ENCODE assay signal across 10 mouse cellular contexts in the genomic region with DNA sequence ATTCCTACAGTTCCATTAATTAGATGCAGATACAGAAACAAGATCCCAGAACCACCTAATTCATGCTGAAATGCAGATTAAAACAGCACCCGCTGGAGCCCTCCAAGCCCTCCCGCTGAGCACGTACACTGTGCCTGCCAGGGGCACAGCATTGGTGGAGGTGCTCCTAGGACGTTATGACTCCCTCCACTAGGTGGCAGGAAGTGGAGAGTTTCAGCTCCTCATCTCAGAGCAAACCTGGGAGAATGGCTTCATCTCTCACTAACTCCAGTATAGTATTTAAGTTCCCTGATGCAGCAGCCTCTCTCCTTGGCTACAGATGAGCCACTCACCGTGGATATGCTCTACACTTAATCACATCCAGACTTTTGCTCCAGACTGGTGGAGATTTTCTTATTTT. TPM values are rescaled to one million over a fixed set of nuclear protein-coding genes. Genes with fewer than 3 reads are reported as not detected.
A peak's percentile ranks its signal among the peaks of the same experiment; 100 is the strongest.
DNase-seq lines count a peak whose midpoint lies in the region; ATAC-seq and TF ChIP-seq lines count a peak whose summit lies in the region.
"Had no signal": no experiment of that assay in that cellular context is flagged by ENCODE, and none has a peak within 500 bp of the region (broad histone marks: within the 10 kb centered on the region; RNA-seq: fewer than 3 reads in every experiment).

No protein-coding gene starts in this region.

- no peak for ATAC-seq in megakaryocyte, adult 5-6 weeks (ENCODE audit: poor library complexity, severe bottlenecking)
- ATAC-seq in forebrain, embryonic 11.5 days (replicated peaks; ENCODE audit: low FRiP score), result no peak
- ATAC-seq in liver, postnatal 0 days, result no peak
- ATAC-seq in activated CD4-positive, CD25-positive, alpha-beta regulatory T cell, adult 4 months, result no peak

- no peaks in the 10 kb centered on the region for H3K27me3 ChIP-seq in megakaryocyte, embryonic 14.5 days (replicated peaks)
- no peaks in the 10 kb centered on the region for H3K27me3 ChIP-seq in forebrain, embryonic 11.5 days (ENCODE audit: control insufficient read depth, insufficient read depth, low read length)
- H3K27me3 ChIP-seq in liver, postnatal 0 days (ENCODE audit: insufficient read depth, low read length), result no peaks in the 10 kb centered on the region
- H3K27me3 ChIP-seq: embryonic facial prominence, embryonic 12.5 days; limb, embryonic 15.5 days had no signal

- no peaks in the 10 kb centered on the region for H3K9me3 ChIP-seq in megakaryocyte, embryonic 14.5 days
- H3K9me3 ChIP-seq in forebrain, embryonic 11.5 days (ENCODE audit: control insufficient read depth, low read length), result no peaks in the 10 kb centered on the region
- no peaks in the 10 kb centered on the region for H3K9me3 ChIP-seq in liver, postnatal 0 days (ENCODE audit: low read length)
- H3K9me3 ChIP-seq: embryonic facial prominence, embryonic 12.5 days; limb, embryonic 15.5 days had no signal

- no peak for TF ChIP-seq EP300 in liver, postnatal 0 days (IDR thresholded peaks at IDR 0.05; ENCODE audit: low read depth)

- H3K27ac ChIP-seq in forebrain, embryonic 11.5 days (ENCODE audit: low read depth, low read length), result no peak overlapping the region
- no peak overlapping the region for H3K27ac ChIP-seq in liver, postnatal 0 days (ENCODE audit: low read depth)
- H3K27ac ChIP-seq: embryonic facial prominence, embryonic 12.5 days; limb, embryonic 15.5 days had no signal

- H3K4me3 ChIP-seq in megakaryocyte, embryonic 14.5 days (replicated peaks), result peak overlapping the region; percentile 14
- no peak overlapping the region for H3K4me3 ChIP-seq in forebrain, embryonic 11.5 days (ENCODE audit: low read depth, low read length)
- no peak overlapping the region for H3K4me3 ChIP-seq in liver, postnatal 0 days (ENCODE audit: low read depth, low read length)
- H3K4me3 ChIP-seq: embryonic facial prominence, embryonic 12.5 days; limb, embryonic 15.5 days had no signal

- peak; percentile 59 for TF ChIP-seq CTCF in liver, postnatal 0 days (IDR thresholded peaks at IDR 0.05; ENCODE audit: low read depth)

- no peaks in the 10 kb centered on the region for H3K36me3 ChIP-seq in megakaryocyte, embryonic 14.5 days (replicated peaks; ENCODE audit: low read length)
- H3K36me3 ChIP-seq in forebrain, embryonic 11.5 days (ENCODE audit: control insufficient read depth, insufficient read depth, low read length), result no peaks in the 10 kb centered on the region
- H3K36me3 ChIP-seq in liver, postnatal 0 days (replicated peaks; ENCODE audit: insufficient read depth, low read length), result no peaks in the 10 kb centered on the region
- H3K36me3 ChIP-seq: embryonic facial prominence, embryonic 12.5 days; limb, embryonic 15.5 days had no signal

- no peak overlapping the region for H3K4me2 ChIP-seq in forebrain, embryonic 11.5 days (ENCODE audit: low read depth, low read length, severe bottlenecking)
- H3K4me2 ChIP-seq in liver, postnatal 0 days (ENCODE audit: low read depth, low read length), result no peak overlapping the region
- H3K4me2 ChIP-seq: embryonic facial prominence, embryonic 12.5 days; limb, embryonic 15.5 days had no signal

- 19% methylated on average over 5 of the region's 5 CpGs for WGBS in forebrain, embryonic 11.5 days
- 16% methylated on average over 5 of the region's 5 CpGs for WGBS in liver, postnatal 0 days (ENCODE audit: insufficient replicate concordance)

- peaks cover 25% of the 10 kb centered on the region for H3K4me1 ChIP-seq in megakaryocyte, embryonic 14.5 days
- H3K4me1 ChIP-seq in forebrain, embryonic 11.5 days (replicated peaks; ENCODE audit: control insufficient read depth, insufficient read depth, low read length), result no peaks in the 10 kb centered on the region
- no peaks in the 10 kb centered on the region for H3K4me1 ChIP-seq in liver, postnatal 0 days (ENCODE audit: insufficient read depth)
- H3K4me1 ChIP-seq: embryonic facial prominence, embryonic 12.5 days; limb, embryonic 15.5 days had no signal

- no peak overlapping the region for H3K9ac ChIP-seq in forebrain, embryonic 11.5 days (ENCODE audit: low read length)
- H3K9ac ChIP-seq in liver, postnatal 0 days (replicated peaks), result no peak overlapping the region
- H3K9ac ChIP-seq: embryonic facial prominence, embryonic 12.5 days; limb, embryonic 15.5 days had no signal

- DNase-seq in brain, adult 2 months (ENCODE audit: low read depth, low spot score), result peak; percentile 73
- peak; percentile 65 for DNase-seq in forebrain, embryonic 11.5 days (ENCODE audit: low spot score)
- DNase-seq in kidney, adult 11 months, result peak; percentile 6
- DNase-seq in liver, postnatal 0 days, result peak; percentile 34
- peak; percentile 2 for DNase-seq in ovary, postnatal 14 days (ENCODE audit: low spot score)

RNA-seq across cellular contexts. Expression of a gene that starts 56.2 kb away (rescaled TPM):
- polyA plus RNA-seq in megakaryocyte, embryonic 14.5 days (2012; ENCODE audit: insufficient read depth, low replicate concordance), result not detected in 2 replicates
- not detected in 2 replicates for total RNA-seq in megakaryocyte, adult 5-6 weeks (2015)
- not detected in 2 replicates for total RNA-seq in megakaryocyte, adult 5-6 weeks (2017)
- not detected in 2 replicates for polyA plus RNA-seq in forebrain, embryonic 11.5 days (2014; fragmentation: Nextera tagmentation; extraction: Ambion mirVana)
- polyA plus RNA-seq in liver, postnatal 0 days (2015; fragmentation: Nextera tagmentation; extraction: Ambion mirVana), result 0.06 TPM in 1 of 2 replicates, not detected in the other
- polyA plus RNA-seq in activated CD4-positive, CD25-positive, alpha-beta regulatory T cell, adult 4 months (2017; shearing (Covaris generic)), result under 1 TPM in 1 of 2 experiments, not detected in 1; 0.12 TPM

Comparison
In these comparisons a context has a peak if more than half of its experiments do, and no peak if none do; other contexts are left out.
1. DNase-seq: peak in every context shown above with its lines; median percentile 73 in brain, adult 2 months; 65 in forebrain, embryonic 11.5 days; 34 in liver, postnatal 0 days; 6 in kidney, adult 11 months; 2 in ovary, postnatal 14 days.